Mouse (Mus musculus) forebrain, embryonic 12.5 days (tissue): ENCODE results near the gene Rab34. TPM values are rescaled to one million over a fixed set of nuclear protein-coding genes. Genes with fewer than 3 reads are reported as not detected.
"Not testable (repeated sequence)": the region's sequence is repeated elsewhere in the genome, so short reads cannot be mapped to it uniquely, and the experiment has no call there.

Source experiments
- ATAC-seq: fragments of 200-750 bp; cut with Nextera tagmentation; 2 replicates; pipeline ENCODE4 v1.8.0; 2017; ENCODE audit warnings: moderate TSS enrichment; ENCODE audit not compliant: low FRiP score
- H3K27ac ChIP-seq: fragments of 300-500 bp; sonication (generic); 2 replicates; pipeline ENCODE4 v1.5.1; 2016; ENCODE audit warnings: mild to moderate bottlenecking
- H3K27me3 ChIP-seq: fragments of 300-500 bp; sonication (generic); 2 replicates; pipeline ENCODE4 v1.6.1; 2016; ENCODE audit warnings: mild to moderate bottlenecking
- H3K36me3 ChIP-seq: fragments of 300-500 bp; sonication (generic); replicated peaks from 2 replicates; pipeline ENCODE4 v1.6.1; 2016; ENCODE audit warnings: mild to moderate bottlenecking
- H3K4me1 ChIP-seq: fragments of 300-500 bp; sonication (generic); 2 replicates; pipeline ENCODE4 v1.6.1; 2016
- H3K4me2 ChIP-seq: fragments of 300-500 bp; sonication (generic); 2 replicates; pipeline ENCODE4 v1.6.1; 2016; ENCODE audit warnings: mild to moderate bottlenecking, moderate library complexity
- H3K4me3 ChIP-seq: fragments of 300-500 bp; sonication (generic); replicated peaks from 2 replicates; pipeline ENCODE4 v1.5.1; 2016; ENCODE audit warnings: mild to moderate bottlenecking
- H3K9ac ChIP-seq: fragments of 300-500 bp; sonication (generic); 2 replicates; pipeline ENCODE4 v1.6.1; 2016; ENCODE audit warnings: mild to moderate bottlenecking
- H3K9me3 ChIP-seq: fragments of 300-500 bp; sonication (generic); 2 replicates; pipeline ENCODE4 v1.6.1; 2016
- WGBS: fragments of 180-500 bp; shearing (Covaris S2); methylation state at CpG from one replicate; pipeline ENCODE4 v1.1.7; 2016; 5-methylcytosine and 5-hydroxymethylcytosine counted together
- polyA plus RNA-seq: library from polyadenylated mRNA; unstranded; fragments of >200 nt; fragmentation: Nextera tagmentation; extraction: Ambion mirVana; gene quantifications from 2 replicates; pipeline ENCODE4 v1.2.1, GENCODE M21; 2016

The Rab34 gene
- polyA plus RNA-seq, 1 experiment from 2014 or later: 49.8 TPM

- Histone ChIP-seq H3K36me3 (peaks cover 26% of the 10 kb centered on the region), H3K4me1 (peaks cover 44% of the 10 kb centered on the region)
- H3K27ac ChIP-seq, H3K4me3 ChIP-seq, H3K4me2 ChIP-seq, ATAC-seq, H3K9me3 ChIP-seq, H3K27me3 ChIP-seq, H3K9ac ChIP-seq: not testable (repeated sequence)
- WGBS: 93% methylated on average over 6 of the region's 6 CpGs
Measured at GRCm38 (mm10) chr11:78184702-78185101, 3.5 kb upstream of the Rab34 start.

- Histone ChIP-seq H3K9me3 (no peaks in the 10 kb centered on the region), H3K36me3 (peaks cover 31% of the 10 kb centered on the region), H3K27ac (peak overlapping the region; percentile 96), H3K9ac (peak overlapping the region; percentile 90), H3K4me3 (peak overlapping the region; percentile 73), H3K4me1 (peaks cover 20% of the 10 kb centered on the region), H3K27me3 (no peaks in the 10 kb centered on the region), H3K4me2 (peak overlapping the region; percentile 63)
- WGBS: under 1% methylated on average over 42 of the region's 42 CpGs
- peak; percentile 87 for ATAC-seq
Measured at GRCm38 (mm10) chr11:78189234-78190040, 1.2 kb downstream of the Rab34 start.

GRCm38 (mm10) chr11:78190041-78190440, 1.8 kb downstream of the Rab34 start:
- H3K9me3 ChIP-seq: no peaks in the 10 kb centered on the region
- peak overlapping the region; percentile 96 for H3K27ac ChIP-seq
- peaks cover 31% of the 10 kb centered on the region for H3K36me3 ChIP-seq
- no peak for ATAC-seq
- peak overlapping the region; percentile 63 for H3K4me2 ChIP-seq
- peak overlapping the region; percentile 73 for H3K4me3 ChIP-seq
- H3K4me1 ChIP-seq: peaks cover 26% of the 10 kb centered on the region
- H3K27me3 ChIP-seq: no peaks in the 10 kb centered on the region
- 72% methylated on average over 6 of the region's 6 CpGs for WGBS
- no peak overlapping the region for H3K9ac ChIP-seq

- H3K27me3 ChIP-seq: 0 out of 2 replicates have a peak, but pooled peaks cover 4% of the 10 kb centered on the region
- peaks cover 23% of the 10 kb centered on the region for H3K4me1 ChIP-seq
- 90% methylated on average over 1 of the region's 1 CpGs for WGBS
- H3K4me2 ChIP-seq: peak within 1 kb of the TSS; percentile 48
- H3K4me3 ChIP-seq: no peak within 1 kb of the TSS
- ATAC-seq: no peak
- H3K9me3 ChIP-seq: no peaks in the 10 kb centered on the region
- H3K27ac ChIP-seq: no peak within 1 kb of the TSS
- peaks cover 31% of the 10 kb centered on the region for H3K36me3 ChIP-seq
- no peak within 1 kb of the TSS for H3K9ac ChIP-seq
Measured at GRCm38 (mm10) chr11:78193113-78193512, 4.9 kb downstream of the Rab34 start, which contains the start of gene Proca1. Gene Proca1, plus strand, starts transcription at chr11:78193392.

- H3K4me2 ChIP-seq: peak overlapping the region; percentile 48
- H3K27ac ChIP-seq: no peak overlapping the region
- peak; percentile 55 for ATAC-seq
- peaks cover 20% of the 10 kb centered on the region for H3K4me1 ChIP-seq
- no peaks in the 10 kb centered on the region for H3K9me3 ChIP-seq
- no peak overlapping the region for H3K9ac ChIP-seq
- 0 out of 2 replicates have a peak, but pooled peaks cover 4% of the 10 kb centered on the region for H3K27me3 ChIP-seq
- H3K4me3 ChIP-seq: peak overlapping the region; percentile 33
- WGBS: 6% methylated on average over 30 of the region's 30 CpGs
- H3K36me3 ChIP-seq: peaks cover 31% of the 10 kb centered on the region
Measured at GRCm38 (mm10) chr11:78194411-78195100, 6.3 kb downstream of the Rab34 start.

- H3K4me1 ChIP-seq: peaks cover 13% of the 10 kb centered on the region
- 0 out of 2 replicates have a peak, but pooled peaks cover 4% of the 10 kb centered on the region for H3K27me3 ChIP-seq
- H3K4me3 ChIP-seq: peak overlapping the region; percentile 33
- no peaks in the 10 kb centered on the region for H3K9me3 ChIP-seq
- no peak for ATAC-seq
- H3K9ac ChIP-seq: no peak overlapping the region
- peak overlapping the region; percentile 48 for H3K4me2 ChIP-seq
- WGBS: 59% methylated on average over 23 of the region's 23 CpGs
- no peak overlapping the region for H3K27ac ChIP-seq
- peaks cover 30% of the 10 kb centered on the region for H3K36me3 ChIP-seq
Measured at GRCm38 (mm10) chr11:78195101-78195863, 7.1 kb downstream of the Rab34 start.

- no peak for ATAC-seq
- Histone ChIP-seq H3K27ac (no peak overlapping the region), H3K9me3 (no peaks in the 10 kb centered on the region), H3K4me3 (no peak overlapping the region), H3K4me1 (peaks cover 7% of the 10 kb centered on the region), H3K9ac (no peak overlapping the region), H3K27me3 (no peaks in the 10 kb centered on the region), H3K4me2 (no peak overlapping the region), H3K36me3 (peaks cover 37% of the 10 kb centered on the region)
- WGBS: 94% methylated on average over 3 of the region's 3 CpGs
Measured at GRCm38 (mm10) chr11:78202372-78202771, 14.1 kb downstream of the Rab34 start.

GRCm38 (mm10) chr11:78204287-78204686, 16.1 kb downstream of the Rab34 start:
- WGBS: 85% methylated on average over 6 of the region's 6 CpGs
- Histone ChIP-seq H3K4me3 (no peak overlapping the region), H3K9me3 (no peaks in the 10 kb centered on the region), H3K36me3 (peaks cover 56% of the 10 kb centered on the region), H3K4me1 (peaks cover 7% of the 10 kb centered on the region), H3K27me3 (no peaks in the 10 kb centered on the region), H3K4me2 (no peak overlapping the region), H3K9ac (no peak overlapping the region), H3K27ac (0 out of 2 replicates have a peak overlapping the region, but pooled peaks have one; percentile 5)
- ATAC-seq: no peak

GRCm38 (mm10) chr11:78205361-78206206, 17.4 kb downstream of the Rab34 start:
- Histone ChIP-seq H3K4me1 (peaks cover 7% of the 10 kb centered on the region), H3K4me2 (no peak overlapping the region), H3K27me3 (no peaks in the 10 kb centered on the region), H3K9me3 (no peaks in the 10 kb centered on the region), H3K27ac (peak overlapping the region; percentile 48), H3K4me3 (no peak overlapping the region), H3K9ac (no peak overlapping the region), H3K36me3 (peaks cover 69% of the 10 kb centered on the region)
- WGBS: 73% methylated on average over 13 of the region's 13 CpGs
- ATAC-seq: no peak

- Histone ChIP-seq H3K4me3 (no peak overlapping the region), H3K4me2 (no peak overlapping the region), H3K36me3 (peaks cover 84% of the 10 kb centered on the region), H3K9ac (no peak overlapping the region), H3K27ac (no peak overlapping the region), H3K4me1 (peaks cover 7% of the 10 kb centered on the region), H3K27me3 (no peaks in the 10 kb centered on the region), H3K9me3 (no peaks in the 10 kb centered on the region)
- no peak for ATAC-seq
- 90% methylated on average over 7 of the region's 7 CpGs for WGBS
Measured at GRCm38 (mm10) chr11:78207190-78207589, 19.0 kb downstream of the Rab34 start.

- Histone ChIP-seq H3K36me3 (peaks cover 97% of the 10 kb centered on the region), H3K27ac (no peak overlapping the region), H3K9ac (no peak overlapping the region), H3K9me3 (no peaks in the 10 kb centered on the region), H3K4me1 (peaks cover 7% of the 10 kb centered on the region), H3K4me2 (no peak overlapping the region), H3K27me3 (no peaks in the 10 kb centered on the region), H3K4me3 (no peak overlapping the region)
- ATAC-seq: no peak
- 93% methylated on average over 6 of the region's 6 CpGs for WGBS
Measured at GRCm38 (mm10) chr11:78209886-78210285, 21.7 kb downstream of the Rab34 start.
